Mouse (Mus musculus) T-helper 2 cell (primary cell): Measurements from ENCODE around the gene Sufu.

Source experiments
- in situ Hi-C: fragments of 300-600 bp; cut with MboI, MseI; formaldehyde crosslinking; loops from one replicate; pipeline ENCODE4 v1.15.1; 2025; ENCODE audit warnings: high pct_unique_total_duplicates

Sufu gene

DNA sequence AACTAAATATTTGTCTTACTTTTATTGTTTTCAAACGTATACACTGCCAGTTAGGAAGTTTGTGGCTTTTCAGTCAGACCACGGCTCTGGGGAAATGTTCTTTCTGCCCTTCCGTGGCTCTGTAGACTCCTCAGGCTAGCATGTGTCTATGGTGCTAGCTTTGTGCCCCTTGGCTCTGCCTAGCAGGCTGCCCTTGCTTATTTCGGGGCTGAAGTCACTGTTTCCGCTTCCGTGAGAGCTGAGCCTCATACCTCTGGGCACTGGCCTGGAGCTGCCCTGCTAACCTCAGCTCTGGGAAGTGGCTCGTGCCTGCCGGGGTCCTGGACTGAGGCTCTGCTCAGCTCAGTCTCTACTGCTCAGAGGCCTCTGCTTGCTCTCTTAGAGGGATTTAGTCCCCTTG lies 98.4 kb downstream of the Sufu start:
- in situ Hi-C loops = no loop called here

DNA sequence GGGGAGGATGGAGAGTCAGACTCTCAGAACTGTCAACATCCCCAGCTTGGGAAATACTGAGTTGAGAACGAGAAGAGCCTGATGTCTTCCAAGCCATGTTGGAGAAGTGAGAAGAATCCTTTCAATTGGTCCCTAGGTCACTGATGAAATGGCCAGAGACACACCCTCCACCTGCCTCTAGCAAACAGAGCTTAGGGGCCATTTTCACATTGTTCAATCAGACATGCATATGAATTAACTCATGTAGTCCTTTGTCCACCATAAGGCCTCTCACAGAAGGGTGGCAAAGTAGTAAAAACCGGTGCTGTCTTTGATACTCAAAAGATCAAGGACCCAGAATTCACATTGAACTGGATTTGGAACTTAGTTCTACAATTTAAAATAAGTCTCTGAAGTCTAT lies 100.5 kb downstream of the Sufu start:
- in situ Hi-C loops = no loop called here

DNA sequence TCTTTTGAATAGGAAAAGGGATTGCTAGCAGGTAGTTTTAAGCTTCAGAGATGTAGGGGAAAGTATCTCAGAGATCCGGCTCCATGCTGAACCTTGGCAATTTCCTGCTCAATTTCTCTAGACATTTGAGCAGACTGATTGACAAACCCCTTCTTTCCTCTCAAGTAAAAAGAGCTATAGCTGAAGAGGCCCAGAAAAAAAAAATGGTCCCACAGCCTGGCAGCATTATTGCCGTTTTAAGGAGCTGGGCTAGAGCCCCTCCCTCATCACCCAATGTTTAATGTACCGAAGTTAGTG lies 102.8 kb downstream of the Sufu start:
- in situ Hi-C loops = no loop called here

DNA sequence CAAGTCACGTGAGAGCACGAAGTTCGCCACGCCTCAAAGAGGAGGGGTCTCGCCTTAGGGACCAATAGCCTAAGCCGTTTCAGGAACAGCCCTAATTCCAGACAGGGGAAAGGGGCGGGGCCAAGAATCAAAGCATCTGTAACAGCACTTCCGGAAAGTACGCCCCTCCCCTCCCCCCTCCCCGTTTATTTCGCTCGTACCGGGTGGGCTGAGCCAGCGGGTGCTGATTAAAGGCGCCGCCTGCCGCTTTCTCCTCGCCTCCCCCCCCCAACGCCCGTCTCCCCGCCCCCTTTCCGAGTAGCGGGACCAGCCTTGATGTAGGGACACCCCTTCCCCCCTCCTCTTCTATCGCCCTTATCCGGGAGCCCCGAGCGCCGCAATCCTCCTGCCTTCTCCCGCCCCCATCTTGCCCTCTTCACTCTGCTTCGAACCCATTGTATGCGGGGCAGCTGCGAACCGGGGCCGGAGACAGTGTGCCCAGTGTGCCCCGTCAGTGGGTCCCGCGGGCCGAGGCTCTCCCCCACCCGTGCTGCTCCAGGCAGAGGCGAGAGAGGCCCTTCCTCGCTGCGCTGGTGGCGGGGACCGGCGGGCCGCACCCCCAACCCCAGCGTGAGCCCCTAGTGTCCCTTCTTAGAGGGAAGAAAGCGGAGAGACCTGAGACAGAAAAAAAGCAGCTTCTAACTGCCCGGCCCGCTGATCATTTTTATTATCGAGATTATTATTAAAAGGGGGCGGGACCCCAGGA lies 103.3 kb downstream of the Sufu start:
- in situ Hi-C loops = no loop called here

DNA sequence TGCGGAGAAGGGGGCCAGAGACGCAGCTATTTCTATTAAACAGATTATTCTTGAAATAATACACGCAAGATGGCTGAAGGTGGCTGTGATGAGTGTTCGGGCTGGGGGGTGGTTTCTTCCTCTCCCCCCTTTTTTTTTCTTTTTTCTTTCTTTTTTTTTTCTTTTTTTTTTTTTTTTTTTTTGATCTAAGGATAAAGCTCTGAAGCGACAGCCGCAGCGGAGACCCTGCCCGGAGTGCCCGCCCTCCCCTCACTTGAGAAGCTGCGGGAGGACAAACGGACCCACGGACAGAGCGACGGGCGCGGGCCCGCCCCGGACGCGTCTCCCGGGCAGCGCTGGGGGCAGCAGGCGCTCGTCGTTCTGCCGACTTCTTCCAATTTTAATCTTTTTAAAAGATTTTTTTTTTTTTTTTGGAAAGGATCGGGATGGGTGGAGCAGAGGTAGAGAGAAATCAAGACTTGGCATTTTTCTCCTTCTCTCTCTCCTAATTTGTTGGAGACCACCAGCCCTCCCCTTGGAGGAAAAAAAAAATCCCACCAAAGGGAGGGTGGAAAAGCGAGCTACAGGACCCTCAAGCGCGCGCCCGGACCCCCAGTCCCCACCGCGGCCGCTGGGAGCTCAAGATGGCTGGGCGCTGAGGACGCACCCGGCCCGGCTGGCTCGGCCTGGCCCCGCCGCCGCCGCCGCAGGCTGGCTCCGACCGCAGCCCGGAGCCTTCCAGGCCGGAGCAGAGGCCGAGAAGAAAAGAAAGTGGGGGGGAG lies 104.1 kb downstream of the Sufu start:
- in situ Hi-C loops = no loop called here

DNA sequence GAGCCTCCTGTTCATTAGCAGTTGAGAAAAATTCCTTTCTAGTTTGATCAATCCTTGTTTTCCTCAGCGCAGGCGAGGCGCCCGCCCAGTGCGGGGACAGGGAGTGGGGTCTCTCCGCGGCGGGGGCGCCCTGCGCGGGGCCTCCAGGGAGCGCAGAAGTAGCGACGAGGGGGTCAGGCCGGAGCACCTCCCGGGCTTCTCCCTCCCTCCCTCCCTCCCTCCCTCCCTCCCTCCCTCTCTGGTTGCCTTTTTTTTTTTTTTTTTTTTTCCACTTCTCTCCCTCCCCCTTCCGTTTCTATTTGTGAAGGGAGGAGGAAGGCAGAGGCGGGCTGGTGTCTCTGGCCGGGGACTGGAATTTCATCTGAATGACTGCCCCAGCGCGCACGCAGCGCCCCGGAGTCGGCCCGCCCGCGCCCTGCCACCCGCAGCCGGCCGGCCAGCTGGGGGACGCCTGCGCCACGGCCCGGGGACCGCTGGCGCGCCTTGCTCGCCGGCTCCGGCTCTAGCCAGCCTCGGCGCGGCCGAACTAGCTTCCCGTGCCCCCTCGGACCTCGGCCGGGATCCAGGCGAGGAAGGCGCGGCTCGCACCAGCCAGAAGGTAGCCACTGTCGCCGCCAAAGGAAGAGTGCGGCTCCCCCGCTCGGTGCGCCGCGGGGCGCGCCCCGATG lies 104.8 kb downstream of the Sufu start, which contains the start of gene Trim8:
Gene Trim8, plus strand, starts transcription at position 302 of the 668 bp plus-strand sequence.
- in situ Hi-C loops = no loop called here

DNA sequence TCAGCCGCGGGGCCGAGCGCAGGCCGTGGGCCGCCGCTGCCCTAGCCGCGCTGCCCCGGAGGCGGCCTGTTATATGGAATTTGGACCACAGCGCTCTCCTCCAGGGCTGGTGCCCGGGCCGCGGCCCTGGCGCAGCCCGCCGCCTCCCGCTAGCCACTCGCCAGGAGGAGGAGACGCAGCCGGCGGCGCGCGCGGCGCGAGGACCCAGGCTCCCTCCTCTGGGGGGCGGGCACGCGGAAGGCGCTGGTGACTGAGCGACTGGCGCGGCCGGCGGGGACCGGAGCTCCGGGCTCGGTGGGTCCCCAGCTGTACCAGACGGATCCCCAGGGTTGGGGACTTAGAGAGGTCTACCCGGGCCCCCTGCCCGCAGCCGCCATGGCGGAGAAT lies 105.4 kb downstream of the Sufu start:
- in situ Hi-C loops = no loop called here

DNA sequence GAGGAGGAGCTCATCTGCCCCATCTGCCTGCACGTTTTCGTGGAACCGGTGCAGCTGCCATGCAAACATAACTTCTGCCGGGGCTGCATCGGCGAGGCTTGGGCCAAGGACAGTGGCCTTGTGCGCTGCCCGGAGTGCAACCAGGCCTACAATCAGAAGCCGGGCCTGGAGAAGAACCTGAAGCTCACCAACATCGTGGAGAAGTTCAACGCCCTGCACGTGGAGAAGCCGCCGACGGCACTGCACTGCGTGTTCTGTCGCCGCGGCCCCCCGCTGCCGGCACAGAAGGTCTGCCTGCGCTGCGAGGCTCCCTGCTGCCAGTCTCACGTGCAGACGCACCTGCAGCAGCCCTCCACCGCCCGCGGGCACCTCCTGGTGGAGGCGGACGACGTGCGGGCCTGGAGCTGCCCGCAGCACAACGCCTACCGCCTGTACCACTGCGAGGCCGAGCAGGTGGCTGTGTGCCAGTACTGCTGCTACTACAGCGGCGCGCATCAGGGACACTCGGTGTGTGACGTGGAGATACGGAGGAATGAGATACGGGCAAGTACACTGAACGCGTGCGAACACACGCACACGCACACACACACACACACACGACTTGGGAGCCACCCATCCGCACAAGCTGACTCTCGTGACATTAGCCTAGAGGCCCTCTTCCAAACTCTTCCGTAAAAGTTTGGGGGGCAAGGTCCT lies 105.9 kb downstream of the Sufu start:
- in situ Hi-C loops = no loop called here

DNA sequence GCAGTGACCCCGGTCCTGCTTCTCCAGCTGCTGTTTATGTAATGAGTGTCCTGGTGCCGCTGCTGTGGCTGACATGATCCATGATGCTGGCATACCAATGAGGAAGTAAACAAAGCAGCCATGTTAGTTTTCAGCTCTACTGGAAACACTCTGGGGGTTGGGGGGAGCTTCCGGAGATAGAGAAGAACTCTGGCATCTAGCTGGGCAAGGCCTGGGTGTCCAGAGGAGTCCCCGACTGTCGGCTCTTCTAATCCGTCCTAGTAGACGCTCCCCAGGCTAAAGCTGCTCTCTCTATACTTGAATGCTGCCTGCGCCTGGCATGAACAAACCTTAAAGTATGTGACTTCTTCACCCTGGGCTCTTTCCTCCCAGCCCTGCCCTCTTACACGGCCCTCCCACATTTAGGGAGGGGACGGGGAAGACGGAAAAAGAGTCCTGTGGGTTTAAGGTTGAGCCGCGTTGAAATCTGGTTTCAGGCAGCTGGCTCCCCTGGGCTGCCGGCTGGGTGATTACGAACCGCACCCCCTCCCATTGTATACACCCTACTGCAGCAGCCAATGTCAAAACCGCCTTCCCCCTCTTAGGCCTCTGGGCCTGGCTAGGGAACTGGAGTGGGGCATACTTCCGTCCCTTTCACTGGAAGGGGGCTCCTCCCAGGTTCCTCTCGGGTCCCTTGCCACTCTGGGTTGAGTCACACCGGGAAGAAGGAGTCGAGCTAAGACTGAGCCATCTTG lies 106.8 kb downstream of the Sufu start:
- in situ Hi-C loops = no loop called here

DNA sequence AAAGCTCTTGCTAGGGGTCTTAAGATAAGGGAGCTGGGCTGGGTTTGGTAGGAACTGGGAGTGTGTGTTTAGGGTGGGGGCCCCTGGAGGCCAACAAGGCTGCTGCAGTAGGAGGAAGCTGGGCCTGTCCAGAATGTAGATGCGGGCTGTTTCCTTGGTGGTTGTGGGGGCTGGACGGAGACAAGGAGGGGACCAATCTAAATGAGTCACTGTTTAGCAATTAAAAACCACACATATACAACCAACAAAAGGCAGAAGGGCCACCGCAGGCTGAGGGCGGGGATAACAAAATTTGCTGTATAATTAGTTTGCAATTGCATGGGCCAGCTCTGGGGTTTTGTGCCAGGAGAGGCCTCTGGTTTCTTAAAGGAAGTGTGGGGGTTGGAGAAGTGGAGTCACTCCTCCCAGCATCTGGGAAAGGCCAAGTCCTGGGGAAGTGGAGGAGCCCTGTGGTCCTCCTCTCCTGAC lies 107.4 kb downstream of the Sufu start:
- in situ Hi-C loops = no loop called here

DNA sequence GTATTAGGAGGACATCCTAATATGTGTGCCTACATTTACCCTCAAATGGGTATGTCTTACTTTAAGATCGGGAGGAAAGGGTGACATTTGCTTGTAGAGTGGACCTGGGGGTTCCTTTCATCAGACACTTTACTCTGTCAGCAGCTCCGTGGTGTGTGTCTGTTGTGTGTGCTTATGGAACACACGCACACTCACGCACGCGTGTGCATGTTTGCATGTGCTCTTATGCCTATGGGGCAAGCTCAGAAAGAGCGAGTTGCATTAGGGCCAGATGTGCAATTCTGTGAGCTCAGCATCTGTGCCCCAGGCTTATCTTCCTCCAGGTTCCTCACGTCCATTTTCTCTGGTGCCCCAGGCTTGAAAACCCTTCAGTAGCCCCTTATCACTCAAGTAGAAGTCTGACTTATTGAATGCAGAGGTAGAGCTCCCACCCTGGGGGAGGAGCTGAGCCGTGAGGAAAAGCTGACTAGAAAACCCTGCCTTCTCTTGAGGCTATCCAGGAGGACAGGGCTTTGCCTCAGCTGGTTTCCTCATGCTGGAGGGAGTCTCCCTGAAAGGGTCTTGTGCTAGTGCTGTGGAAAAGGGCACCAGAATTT lies 108.2 kb downstream of the Sufu start:
- in situ Hi-C loops = no loop called here

DNA sequence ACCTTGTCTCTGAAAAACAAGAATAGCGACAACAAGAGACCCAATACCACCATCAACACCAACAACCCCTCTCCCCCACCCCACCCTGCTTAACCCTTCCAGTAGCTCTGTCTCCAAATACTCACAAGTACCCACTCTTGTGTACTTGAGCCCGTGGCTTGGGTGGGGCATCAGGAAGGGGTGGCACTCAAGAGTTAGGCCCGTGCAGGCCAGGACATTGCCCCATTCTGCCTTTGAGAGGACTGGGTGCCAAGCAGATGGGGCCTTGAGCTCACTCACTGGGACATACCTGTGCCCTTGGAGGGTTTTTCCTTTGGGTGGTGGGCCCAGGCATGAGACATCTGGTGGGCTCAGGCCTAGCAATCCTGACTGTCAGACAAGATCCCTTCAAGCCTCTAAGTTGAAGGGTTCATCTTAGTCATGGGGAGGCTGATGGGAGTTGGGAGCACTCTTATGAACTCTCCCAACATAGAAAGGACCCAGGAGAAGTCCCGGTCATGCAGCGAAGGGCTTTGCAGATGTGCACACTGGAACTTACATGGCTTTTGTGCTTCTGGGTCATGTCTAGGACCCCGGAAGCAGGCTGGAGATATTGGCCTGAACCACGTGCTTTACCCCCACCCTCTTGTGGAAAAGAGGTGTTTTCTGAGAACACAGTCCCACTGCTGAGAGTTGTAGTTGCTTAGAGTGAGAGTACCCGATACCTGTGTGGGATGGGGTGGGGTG lies 109.1 kb downstream of the Sufu start:
- in situ Hi-C loops = no loop called here

DNA sequence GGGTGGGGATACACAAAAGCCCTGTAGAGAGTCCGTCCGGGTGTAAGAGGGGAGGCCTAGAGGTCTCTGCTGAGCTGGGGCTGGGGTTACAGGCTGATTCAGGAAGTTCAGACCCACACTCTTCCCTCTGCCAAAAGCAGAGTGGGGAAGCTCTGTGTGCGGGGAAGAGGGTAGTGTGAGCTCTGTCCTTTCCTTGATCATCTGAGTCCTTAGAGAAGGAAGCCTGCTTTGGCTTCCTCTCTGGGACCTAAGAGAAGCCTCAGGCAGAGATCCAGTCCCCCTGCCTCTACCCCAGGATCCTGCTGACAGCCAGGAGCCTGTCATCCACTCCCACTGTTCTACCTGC lies 109.6 kb downstream of the Sufu start:
- in situ Hi-C loops = no loop called here

DNA sequence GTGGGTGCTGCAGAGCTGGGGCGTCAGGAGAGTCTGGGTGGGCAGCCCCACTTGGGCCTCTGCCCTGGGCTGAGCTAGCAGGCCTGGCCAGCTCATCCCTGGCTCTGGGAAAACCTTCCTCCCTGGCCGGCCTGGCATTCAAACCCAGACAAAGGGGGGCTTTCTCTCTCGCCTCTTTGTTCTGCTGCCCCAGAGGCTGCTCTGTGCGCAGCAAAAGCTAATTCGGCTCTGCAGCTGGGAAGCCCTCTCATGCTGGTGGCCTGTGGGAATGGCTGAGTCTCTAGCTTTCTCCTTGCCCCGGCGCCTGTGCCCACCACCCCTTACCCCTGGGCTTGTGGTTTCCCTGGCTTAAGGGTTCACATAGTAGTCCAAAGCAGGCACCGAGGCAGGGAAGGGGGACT lies 110.5 kb downstream of the Sufu start:
- in situ Hi-C loops = no loop called here

DNA sequence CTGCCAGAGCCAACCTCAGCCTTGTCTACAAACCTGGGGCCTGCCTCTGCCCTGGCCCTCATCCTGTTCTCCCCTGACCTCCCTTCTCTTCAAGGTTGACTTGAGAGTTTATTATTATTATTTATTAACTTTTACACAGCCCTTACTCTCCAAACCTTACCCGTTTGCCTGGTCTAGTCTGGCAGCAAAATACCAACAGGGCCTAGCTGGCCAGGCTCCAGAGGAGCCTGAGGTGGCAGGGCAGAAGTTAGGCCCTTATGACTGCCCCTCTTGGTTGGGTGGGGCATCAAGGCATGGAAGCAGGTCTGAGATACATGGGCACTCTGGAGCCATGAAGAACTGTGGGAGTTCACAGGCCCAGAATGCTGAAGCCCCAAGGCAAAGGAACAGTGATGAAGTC lies 111.1 kb downstream of the Sufu start:
- in situ Hi-C loops = no loop called here

DNA sequence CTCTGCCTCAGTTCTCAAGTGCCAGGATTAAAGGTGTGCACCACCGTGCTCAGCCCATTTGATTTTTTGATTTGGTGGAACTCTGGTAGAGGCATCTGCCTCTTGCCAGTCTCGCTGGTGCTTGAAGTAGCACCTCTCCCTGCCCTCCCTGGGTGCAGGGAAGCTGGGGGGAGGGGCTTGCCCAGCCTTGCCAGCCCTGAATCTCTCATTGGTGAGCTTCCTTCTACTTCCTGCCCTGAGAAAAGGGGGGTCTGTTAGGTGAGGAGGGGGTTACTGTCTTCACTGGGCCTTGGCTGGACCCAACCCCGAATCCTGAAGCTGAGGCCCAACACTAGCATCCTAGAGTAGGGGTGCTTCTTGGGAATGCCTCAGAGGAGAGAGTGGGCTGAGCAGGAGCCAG lies 112.0 kb downstream of the Sufu start:
- in situ Hi-C loops = no loop called here

DNA sequence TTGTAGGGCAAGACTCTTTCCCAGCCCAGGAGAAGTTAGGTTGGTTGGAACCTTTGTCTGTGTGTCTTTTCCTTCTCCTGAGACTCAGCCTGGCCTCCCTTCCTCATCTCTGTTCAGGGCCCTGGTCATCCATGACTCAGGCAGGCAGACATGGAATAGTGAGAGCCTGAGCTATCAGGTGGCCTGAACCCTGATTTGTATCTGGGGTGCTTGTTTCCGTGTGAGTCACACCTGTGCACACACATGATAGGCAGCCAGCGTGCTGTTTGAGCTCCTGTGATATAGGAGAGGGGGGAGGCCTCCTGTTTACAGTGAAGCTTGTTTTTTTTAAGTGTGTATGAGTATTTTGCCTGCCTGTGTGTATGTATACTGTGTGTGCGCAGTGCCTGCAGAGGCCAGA lies 112.5 kb downstream of the Sufu start:
- in situ Hi-C loops = no loop called here

DNA sequence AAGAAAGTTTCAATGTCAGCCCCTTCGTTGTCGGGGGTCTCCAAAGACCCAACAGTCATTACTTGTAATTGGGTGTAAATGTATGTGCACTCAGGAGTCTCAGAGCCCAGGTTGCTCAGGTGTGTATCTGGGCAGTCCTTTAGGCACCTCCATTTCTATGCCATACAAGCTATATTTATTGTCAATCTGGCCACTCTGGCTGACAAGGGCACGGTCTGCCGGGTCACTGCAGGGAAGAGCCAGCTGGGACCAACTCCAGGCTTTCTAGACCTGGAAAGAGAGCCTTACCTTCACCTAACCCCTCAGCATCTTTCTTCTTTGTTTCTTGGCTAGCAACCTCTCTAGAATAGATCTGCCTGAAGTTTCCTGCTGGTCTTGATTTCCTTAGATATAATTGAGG lies 113.0 kb downstream of the Sufu start:
- in situ Hi-C loops = no loop called here

DNA sequence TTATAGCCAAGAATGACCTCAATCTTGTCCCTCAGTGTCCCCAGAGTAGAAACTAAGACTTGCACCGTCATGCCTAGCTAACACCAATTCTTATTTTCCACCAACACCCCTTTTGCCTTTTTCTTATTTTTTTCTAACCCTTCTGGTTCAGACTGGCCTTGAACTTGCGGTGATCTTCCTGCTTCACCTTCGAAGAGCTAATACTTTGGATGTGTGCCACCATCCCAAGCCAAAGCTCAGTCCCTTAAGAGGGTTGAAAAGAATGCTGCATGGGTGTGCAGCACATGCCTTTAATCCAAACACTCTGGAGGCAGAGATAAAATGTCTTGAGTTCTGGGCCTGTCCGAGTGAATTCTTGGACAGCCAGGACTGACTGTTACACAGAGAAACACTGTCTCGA lies 113.7 kb downstream of the Sufu start:
- in situ Hi-C loops = no loop called here

DNA sequence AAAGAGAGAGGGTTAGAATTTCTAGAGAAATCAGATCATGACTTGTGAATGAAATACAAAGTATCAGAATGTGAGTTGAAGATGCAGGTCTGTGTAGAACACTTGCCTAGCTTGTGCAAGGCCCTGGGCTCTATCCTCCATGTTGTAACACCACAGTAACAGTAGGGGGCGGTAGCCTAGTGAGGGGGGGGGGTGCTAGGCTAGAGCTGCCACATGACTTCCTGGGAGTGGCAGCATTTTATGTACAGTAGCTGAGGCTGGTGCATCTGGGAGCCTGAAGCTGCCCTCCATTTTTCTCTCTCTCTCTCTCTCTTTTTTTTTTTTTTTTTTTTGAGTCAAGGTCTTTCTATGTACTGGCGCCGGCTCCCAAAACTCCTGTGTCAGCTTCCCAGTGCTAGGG lies 114.1 kb downstream of the Sufu start:
- in situ Hi-C loops = no loop called here

DNA sequence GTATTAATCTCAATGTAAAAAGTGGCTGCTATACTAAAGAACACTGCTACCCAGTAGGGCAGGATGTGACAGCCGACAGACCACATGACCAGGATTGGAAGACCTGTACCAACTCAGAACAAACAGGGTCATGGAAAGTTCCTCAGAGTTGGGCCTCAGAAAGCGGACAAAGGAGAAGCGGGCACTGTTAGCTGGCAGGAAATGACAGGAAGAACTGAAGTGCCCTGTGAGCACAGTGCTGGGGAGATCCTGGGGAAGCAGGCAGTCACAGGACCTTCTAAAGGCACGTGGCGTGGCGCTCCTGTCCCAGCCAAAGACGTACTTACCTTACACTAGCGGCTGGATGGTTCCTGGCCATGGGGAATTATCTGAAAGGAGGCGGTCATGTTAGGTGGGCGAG lies 114.6 kb downstream of the Sufu start:
- in situ Hi-C loops = no loop called here
